Mouse (Mus musculus): ENCODE measurements at regions not wholly inside any gene's neighbourhood (a gene's known extent, or its start where the extent isn't known, plus 50 kb on each side); places are given as distances from the start of the nearest gene placed in this dataset.

DNA sequence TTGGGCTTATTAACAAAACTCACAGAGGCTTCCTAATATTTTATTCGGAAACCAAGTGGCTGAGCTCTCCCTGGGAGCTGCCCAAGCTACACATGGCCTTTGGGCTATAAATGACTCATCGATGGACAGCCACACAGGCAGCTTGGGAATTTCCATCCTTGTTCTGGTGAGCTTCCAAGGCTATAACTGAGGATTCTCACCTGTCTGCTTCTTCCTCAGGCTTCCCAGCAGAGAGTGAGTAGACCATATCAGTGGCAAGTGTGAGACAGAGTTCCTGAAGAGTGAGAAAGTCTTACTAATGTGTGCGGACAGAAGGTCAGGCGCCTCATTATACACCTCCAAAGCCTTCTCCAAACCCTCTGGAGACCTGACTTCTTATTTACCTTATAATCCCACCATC is 202.5 kb downstream of the Nfkbiz start:
- no peaks in the 10 kb centered on the region for H3K27me3 ChIP-seq
- no peak overlapping the region for H3K4me2 ChIP-seq (replicated peaks)
- H3K9me3 ChIP-seq = no peaks in the 10 kb centered on the region
- WGBS = 93% methylated on average over 4 of the region's 4 CpGs
- H3K4me1 ChIP-seq (replicated peaks) = no peaks in the 10 kb centered on the region
- no peak overlapping the region for H3K4me3 ChIP-seq (replicated peaks)
- no peaks in the 10 kb centered on the region for H3K36me3 ChIP-seq
- no peak overlapping the region for H3K9ac ChIP-seq (replicated peaks)
- H3K27ac ChIP-seq = no peak overlapping the region
- no peak for ATAC-seq

GRCm38 (mm10) chr16:55634691-55635090 is 204.0 kb downstream of the Nfkbiz start:
- Histone ChIP-seq H3K27me3 (no peaks in the 10 kb centered on the region), H3K9ac (replicated peaks) (no peak overlapping the region), H3K4me1 (replicated peaks) (no peaks in the 10 kb centered on the region), H3K4me2 (replicated peaks) (no peak overlapping the region), H3K27ac (no peak overlapping the region), H3K4me3 (replicated peaks) (no peak overlapping the region), H3K9me3 (no peaks in the 10 kb centered on the region), H3K36me3 (no peaks in the 10 kb centered on the region)
- ATAC-seq = no peak
- WGBS = 94% methylated on average over 1 of the region's 1 CpGs

DNA sequence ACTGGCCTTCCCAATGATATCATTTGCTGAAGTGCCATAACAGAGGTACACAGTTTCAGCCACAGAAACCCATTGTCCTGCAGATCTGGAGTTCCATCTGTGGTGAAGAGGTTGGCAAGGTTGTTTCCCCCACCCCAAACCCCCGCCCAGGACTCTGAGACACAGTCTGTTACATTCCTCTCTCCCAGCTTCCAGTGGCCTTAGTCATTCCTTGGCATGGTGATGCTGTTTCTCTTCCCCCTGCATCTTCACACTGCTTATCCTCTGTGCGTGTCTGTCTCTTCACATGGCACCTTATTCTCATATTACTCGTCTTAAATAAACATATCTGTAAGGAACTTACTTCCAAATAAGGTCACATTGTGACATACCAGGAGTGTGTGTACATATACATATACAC is 206.5 kb downstream of the Nfkbiz start:
- Histone ChIP-seq H3K9ac (replicated peaks) (no peak overlapping the region), H3K4me1 (replicated peaks) (no peaks in the 10 kb centered on the region), H3K27ac (no peak overlapping the region), H3K27me3 (no peaks in the 10 kb centered on the region), H3K9me3 (no peaks in the 10 kb centered on the region), H3K4me2 (replicated peaks) (no peak overlapping the region), H3K4me3 (replicated peaks) (no peak overlapping the region), H3K36me3 (no peaks in the 10 kb centered on the region)
- ATAC-seq = no peak
- 90% methylated on average over 3 of the region's 3 CpGs for WGBS

- 79% methylated on average over 2 of the region's 2 CpGs for WGBS
- Histone ChIP-seq H3K9ac (replicated peaks) (no peak overlapping the region), H3K27me3 (no peaks in the 10 kb centered on the region), H3K4me2 (replicated peaks) (no peak overlapping the region), H3K36me3 (no peaks in the 10 kb centered on the region), H3K27ac (no peak overlapping the region), H3K4me3 (replicated peaks) (no peak overlapping the region), H3K9me3 (no peaks in the 10 kb centered on the region), H3K4me1 (replicated peaks) (no peaks in the 10 kb centered on the region)
- no peak for ATAC-seq
These were observed 207.1 kb downstream of the Nfkbiz start for GRCm38 (mm10) chr16:55631637-55632036.

DNA sequence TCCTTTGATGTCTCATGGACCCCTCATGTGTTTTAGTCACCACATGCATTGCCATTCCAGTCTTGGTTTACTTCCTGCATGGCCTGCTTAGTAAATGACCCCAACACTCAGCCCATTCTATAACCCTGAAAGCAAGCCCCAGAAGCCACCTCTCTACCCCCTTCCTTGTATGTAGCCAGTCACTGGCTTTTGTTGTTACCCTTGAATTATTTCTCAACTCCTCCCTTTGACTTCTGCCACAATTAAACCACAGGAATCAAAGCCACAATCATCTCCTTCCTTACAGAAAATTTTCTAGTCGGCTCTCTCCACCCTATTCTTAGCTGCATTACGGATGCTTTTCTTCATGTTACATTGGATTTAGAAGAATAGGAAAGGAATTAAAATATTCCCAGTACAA is 207.7 kb downstream of the Nfkbiz start:
- 81% methylated on average over 2 of the region's 2 CpGs for WGBS
- no peak for ATAC-seq
- Histone ChIP-seq H3K4me2 (replicated peaks) (no peak overlapping the region), H3K27me3 (no peaks in the 10 kb centered on the region), H3K4me3 (replicated peaks) (no peak overlapping the region), H3K36me3 (no peaks in the 10 kb centered on the region), H3K9ac (replicated peaks) (no peak overlapping the region), H3K27ac (no peak overlapping the region), H3K9me3 (0 out of 2 replicates have a peak, but pooled peaks cover 2% of the 10 kb centered on the region), H3K4me1 (replicated peaks) (no peaks in the 10 kb centered on the region)

DNA sequence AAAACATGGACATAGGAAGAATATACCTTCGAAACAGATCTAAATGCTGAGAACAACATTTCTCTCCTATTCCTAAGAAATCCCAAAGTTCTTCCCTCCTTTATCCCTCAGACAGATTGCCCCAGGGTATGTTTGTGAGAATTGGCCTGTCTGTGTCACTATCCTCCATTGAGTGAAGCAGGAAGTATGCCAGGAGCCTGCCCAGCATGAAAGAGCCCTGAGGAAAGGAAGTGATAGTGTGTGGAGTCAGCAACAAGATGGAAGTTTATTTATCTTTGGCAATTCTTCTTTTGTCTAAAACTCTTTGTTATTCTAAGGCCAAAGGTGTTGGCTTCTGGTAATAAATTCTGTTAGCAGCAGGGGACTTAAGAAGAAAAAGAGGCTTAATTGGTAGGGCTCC is 211.2 kb downstream of the Nfkbiz start:
- Histone ChIP-seq H3K4me2 (replicated peaks) (no peak overlapping the region), H3K4me3 (replicated peaks) (no peak overlapping the region), H3K27me3 (no peaks in the 10 kb centered on the region), H3K9me3 (0 out of 2 replicates have a peak, but pooled peaks cover 3% of the 10 kb centered on the region), H3K4me1 (replicated peaks) (no peaks in the 10 kb centered on the region), H3K27ac (no peak overlapping the region), H3K9ac (replicated peaks) (no peak overlapping the region), H3K36me3 (no peaks in the 10 kb centered on the region)
- WGBS = 90% methylated on average over 1 of the region's 1 CpGs
- no peak for ATAC-seq

DNA sequence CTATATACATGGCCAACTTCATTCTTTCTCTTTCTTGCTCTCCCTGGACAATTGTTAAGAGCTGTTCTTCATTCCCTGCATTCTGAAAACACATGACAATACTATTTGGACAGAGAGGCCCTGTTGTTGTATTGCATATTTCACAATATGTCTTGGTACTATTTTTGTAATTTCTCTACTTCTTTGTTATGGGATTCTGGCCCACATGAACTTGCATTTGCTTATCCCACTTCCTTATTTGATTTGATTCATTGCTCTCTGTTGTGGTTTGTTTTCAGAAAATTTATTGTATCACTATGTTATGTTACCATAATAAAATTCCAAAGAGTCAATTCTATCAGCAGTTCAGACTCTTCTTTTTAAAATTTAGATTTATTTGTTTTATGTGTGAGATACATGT is 215.3 kb downstream of the Nfkbiz start:
- no peak for ATAC-seq
- no peak overlapping the region for H3K27ac ChIP-seq
- no peak overlapping the region for H3K9ac ChIP-seq (replicated peaks)
- H3K27me3 ChIP-seq = no peaks in the 10 kb centered on the region
- no peak overlapping the region for H3K4me2 ChIP-seq (replicated peaks)
- H3K36me3 ChIP-seq = no peaks in the 10 kb centered on the region
- H3K4me3 ChIP-seq (replicated peaks) = no peak overlapping the region
- H3K9me3 ChIP-seq = 0 out of 2 replicates have a peak, but pooled peaks cover 3% of the 10 kb centered on the region
- H3K4me1 ChIP-seq (replicated peaks) = no peaks in the 10 kb centered on the region

- Histone ChIP-seq H3K9ac (replicated peaks) (no peak overlapping the region), H3K4me2 (replicated peaks) (no peak overlapping the region), H3K27me3 (no peaks in the 10 kb centered on the region), H3K4me1 (replicated peaks) (no peaks in the 10 kb centered on the region), H3K27ac (no peak overlapping the region), H3K9me3 (no peaks in the 10 kb centered on the region), H3K4me3 (replicated peaks) (no peak overlapping the region), H3K36me3 (no peaks in the 10 kb centered on the region)
- 82% methylated on average over 3 of the region's 3 CpGs for WGBS
- no peak for ATAC-seq
These were observed 219.0 kb downstream of the Nfkbiz start for GRCm38 (mm10) chr16:55619731-55620130.

DNA sequence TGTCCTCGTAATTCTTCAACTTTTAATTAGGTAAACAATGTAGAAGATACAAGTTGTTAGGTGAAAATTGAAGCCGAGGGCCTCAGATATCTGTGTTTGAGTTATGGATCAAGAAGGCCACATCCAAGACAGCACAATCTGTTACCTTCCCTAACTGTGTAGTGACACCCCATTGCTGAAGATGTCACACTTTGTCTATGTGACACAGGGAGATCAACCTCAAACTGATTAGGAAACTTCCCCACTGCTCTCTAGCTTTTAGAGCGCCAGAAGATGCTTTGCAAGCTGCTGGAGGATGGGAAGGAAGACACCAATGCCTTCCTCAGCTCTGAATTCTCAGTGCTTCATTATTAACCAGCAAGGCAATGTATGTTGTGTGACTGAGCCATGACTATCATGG is 220.7 kb downstream of the Nfkbiz start:
- Histone ChIP-seq H3K4me3 (replicated peaks) (no peak overlapping the region), H3K9me3 (no peaks in the 10 kb centered on the region), H3K27ac (no peak overlapping the region), H3K4me1 (replicated peaks) (no peaks in the 10 kb centered on the region), H3K9ac (replicated peaks) (no peak overlapping the region), H3K36me3 (no peaks in the 10 kb centered on the region), H3K27me3 (no peaks in the 10 kb centered on the region), H3K4me2 (replicated peaks) (no peak overlapping the region)
- no peak for ATAC-seq
- 88% methylated on average over 3 of the region's 3 CpGs for WGBS

GRCm38 (mm10) chr16:55617506-55617905 is 221.2 kb downstream of the Nfkbiz start:
- Histone ChIP-seq H3K4me2 (replicated peaks) (no peak overlapping the region), H3K9ac (replicated peaks) (no peak overlapping the region), H3K27me3 (no peaks in the 10 kb centered on the region), H3K36me3 (no peaks in the 10 kb centered on the region), H3K4me1 (replicated peaks) (no peaks in the 10 kb centered on the region), H3K9me3 (no peaks in the 10 kb centered on the region), H3K27ac (no peak overlapping the region), H3K4me3 (replicated peaks) (no peak overlapping the region)
- no peak for ATAC-seq
- 71% methylated on average over 4 of the region's 4 CpGs for WGBS

- H3K9ac ChIP-seq (replicated peaks) = no peak overlapping the region
- H3K4me3 ChIP-seq (replicated peaks) = no peak overlapping the region
- no peaks in the 10 kb centered on the region for H3K9me3 ChIP-seq
- no peak for ATAC-seq
- 83% methylated on average over 1 of the region's 1 CpGs for WGBS
- H3K4me2 ChIP-seq (replicated peaks) = no peak overlapping the region
- no peaks in the 10 kb centered on the region for H3K36me3 ChIP-seq
- no peaks in the 10 kb centered on the region for H3K27me3 ChIP-seq
- H3K27ac ChIP-seq = no peak overlapping the region
- H3K4me1 ChIP-seq (replicated peaks) = no peaks in the 10 kb centered on the region
These were observed 222.1 kb downstream of the Nfkbiz start for GRCm38 (mm10) chr16:55616408-55617120.

DNA sequence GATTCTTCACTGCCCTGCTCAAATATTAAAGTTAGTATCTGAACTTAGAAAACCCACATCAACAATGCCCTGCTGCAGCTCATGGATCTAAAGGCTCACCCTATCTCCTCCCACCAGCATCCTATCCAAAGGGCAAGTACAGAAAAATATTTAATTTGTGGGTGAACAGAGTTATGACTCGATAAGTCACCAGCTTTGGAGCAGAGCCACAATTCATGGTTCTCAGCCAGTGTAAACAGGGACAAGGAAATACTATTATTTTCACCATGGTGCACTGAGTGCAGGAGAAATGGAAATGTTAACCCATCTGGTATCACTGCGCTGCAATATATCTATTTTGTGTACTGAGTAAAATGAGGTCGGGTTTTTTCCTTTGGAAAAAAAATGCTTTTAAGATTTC is 225.8 kb downstream of the Nfkbiz start:
- Histone ChIP-seq H3K9me3 (no peaks in the 10 kb centered on the region), H3K4me1 (replicated peaks) (no peaks in the 10 kb centered on the region), H3K4me3 (replicated peaks) (no peak overlapping the region), H3K4me2 (replicated peaks) (no peak overlapping the region), H3K36me3 (no peaks in the 10 kb centered on the region), H3K27ac (no peak overlapping the region), H3K9ac (replicated peaks) (no peak overlapping the region), H3K27me3 (no peaks in the 10 kb centered on the region)
- 90% methylated on average over 3 of the region's 3 CpGs for WGBS
- no peak for ATAC-seq

GRCm38 (mm10) chr16:55612001-55612400 is 226.7 kb downstream of the Nfkbiz start:
- ATAC-seq = no peak
- Histone ChIP-seq H3K4me2 (replicated peaks) (no peak overlapping the region), H3K27me3 (no peaks in the 10 kb centered on the region), H3K9me3 (no peaks in the 10 kb centered on the region), H3K36me3 (no peaks in the 10 kb centered on the region), H3K27ac (no peak overlapping the region), H3K4me1 (replicated peaks) (no peaks in the 10 kb centered on the region), H3K4me3 (replicated peaks) (no peak overlapping the region), H3K9ac (replicated peaks) (no peak overlapping the region)
- WGBS = 91% methylated on average over 5 of the region's 5 CpGs
